Mouse (Mus musculus): ENCODE results near the gene Zfand4. TPM values are rescaled to one million over a fixed set of nuclear protein-coding genes. Genes with fewer than 3 reads are reported as not detected.

Zfand4 gene
- total and polyA plus RNA-seq, 3 experiments, result 4.3 to 5.5 TPM; not detected in 1

DNA sequence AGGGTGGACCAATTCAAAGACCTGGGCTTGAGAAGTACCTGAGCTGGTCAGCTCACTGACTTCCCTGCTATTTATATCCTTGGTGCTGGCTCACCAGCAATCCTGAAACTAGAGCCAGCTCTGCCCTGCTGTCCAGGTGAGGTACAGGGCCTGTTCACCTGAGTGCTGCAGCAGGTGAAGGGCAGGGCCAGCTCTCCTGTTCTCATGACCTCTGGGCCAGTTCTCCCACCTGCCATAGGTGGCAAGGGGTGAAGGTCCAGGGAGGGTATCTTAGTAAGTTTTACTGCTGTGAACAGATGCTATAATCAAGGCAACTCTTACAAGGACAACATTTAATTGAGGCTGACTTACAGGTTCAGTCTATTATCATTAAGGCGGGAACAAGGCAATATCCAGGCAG, 105.8 kb downstream of the Zfand4 start:
- H3K9me3 ChIP-seq (replicated peaks; ENCODE audit: insufficient read depth, low read length), result no peaks in the 10 kb centered on the region
- H3K79me2 ChIP-seq (ENCODE audit: control insufficient read depth, insufficient read depth, low read length, poor library complexity), result peaks cover 8% of the 10 kb centered on the region; the same call in 1 of the 2 replicates
- H3K36me3 ChIP-seq (ENCODE audit: control insufficient read depth in 1 of 2, insufficient read depth in 2 of 2, low read length in 2 of 2), result peaks cover 0 to 23% of the 10 kb centered on the region in 2 experiments; a peak in 3 of 4 replicates
- no peak overlapping the region for H3K9ac ChIP-seq (ENCODE audit: control insufficient read depth, low read depth, low read length, poor library complexity, severe bottlenecking)
- TF ChIP-seq POLR2AphosphoS5 (IDR thresholded peaks at IDR 0.05; ENCODE audit: borderline replicate concordance, low read depth, low read length) (no peak), ZNF384 (IDR thresholded peaks at IDR 0.05; ENCODE audit: low read depth, low read length) (no peak), ETS1 (IDR thresholded peaks at IDR 0.05; ENCODE audit: low read depth, low read length) (no peak), POLR2AphosphoS2 (IDR thresholded peaks at IDR 0.05; ENCODE audit: low read length) (no peak), NRF1 (IDR thresholded peaks at IDR 0.05; ENCODE audit: insufficient read depth, low read depth, low read length, poor library complexity, severe bottlenecking) (no peak), CHD1 (IDR thresholded peaks at IDR 0.05; ENCODE audit: low read depth, low read length) (no peak), RAD21 (IDR thresholded peaks at IDR 0.05; ENCODE audit: low read depth, low read length) (no peak), ELF1 (IDR thresholded peaks at IDR 0.05; ENCODE audit: low read depth, low read length) (no peak), NELFE (IDR thresholded peaks at IDR 0.05; ENCODE audit: low read depth, low read length) (no peak)
- DNase-seq (ENCODE audit: low read depth, low spot score), result no peak
- H3K27ac ChIP-seq (ENCODE audit: control insufficient read depth, low read depth, low read length), result no peak overlapping the region
- no peaks in the 10 kb centered on the region for H3K27me3 ChIP-seq (ENCODE audit: control insufficient read depth in 1 of 2, insufficient read depth in 2 of 2, low read length in 2 of 2)
- H3K4me1 ChIP-seq (ENCODE audit: control insufficient read depth in 1 of 2, insufficient read depth in 2 of 2, low read length in 2 of 2), result peaks cover 12 to 19% of the 10 kb centered on the region in 2 experiments
- no peak overlapping the region for H3K4me3 ChIP-seq (ENCODE audit: control insufficient read depth in 1 of 2, insufficient read depth in 1 of 2, low read depth in 2 of 2, low read length in 2 of 2)

DNA sequence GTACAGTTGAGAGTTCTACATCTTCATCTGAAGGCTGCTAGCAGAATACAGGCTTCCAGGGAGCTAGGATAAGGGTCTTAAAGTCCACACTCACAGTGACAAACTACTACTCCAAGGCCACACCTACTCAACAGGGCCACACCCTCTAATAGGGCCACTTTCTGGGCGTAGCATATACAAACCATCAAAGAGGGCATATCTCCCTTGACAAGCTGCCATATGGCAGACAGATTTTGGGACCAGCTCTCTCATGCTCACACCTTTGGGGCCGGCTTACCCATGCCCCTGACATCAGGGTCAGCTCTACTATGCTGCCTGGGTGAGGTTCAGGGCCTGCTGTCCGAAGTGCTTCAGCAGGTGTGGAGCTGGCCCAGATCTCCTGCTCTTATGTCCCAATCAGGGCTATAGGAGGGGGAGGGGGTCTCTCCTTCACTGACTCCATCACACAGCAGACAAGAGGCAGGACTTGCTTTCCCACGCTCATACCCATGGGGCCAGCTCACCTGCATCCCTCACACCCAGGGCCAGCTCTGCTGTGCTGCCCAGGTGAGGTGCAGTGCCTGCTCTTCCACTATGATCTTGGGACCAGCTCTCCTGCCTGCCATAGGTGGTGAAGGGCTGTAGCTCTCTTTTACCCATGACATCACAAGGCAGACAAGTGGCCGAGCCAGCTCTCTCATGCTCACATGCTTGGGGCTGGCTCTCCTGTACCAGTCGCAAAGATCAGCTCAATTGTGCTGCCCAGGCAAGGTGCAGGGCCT, 106.4 kb downstream of the Zfand4 start:
- peak; percentile 35 for DNase-seq (ENCODE audit: low read depth, low spot score)
- Histone ChIP-seq H3K36me3 (ENCODE audit: control insufficient read depth in 1 of 2, insufficient read depth in 2 of 2, low read length in 2 of 2) (peaks cover 0 to 27% of the 10 kb centered on the region in 2 experiments; a peak in 2 of 4 replicates), H3K9ac (ENCODE audit: control insufficient read depth, low read depth, low read length, poor library complexity, severe bottlenecking) (no peak overlapping the region), H3K9me3 (replicated peaks; ENCODE audit: insufficient read depth, low read length) (no peaks in the 10 kb centered on the region), H3K79me2 (ENCODE audit: control insufficient read depth, insufficient read depth, low read length, poor library complexity) (peaks cover 9% of the 10 kb centered on the region; the same call in 1 of the 2 replicates), H3K4me1 (ENCODE audit: control insufficient read depth in 1 of 2, insufficient read depth in 2 of 2, low read length in 2 of 2) (peaks cover 13 to 19% of the 10 kb centered on the region in 2 experiments), H3K27me3 (ENCODE audit: control insufficient read depth in 1 of 2, insufficient read depth in 2 of 2, low read length in 2 of 2) (no peaks in the 10 kb centered on the region), H3K27ac (ENCODE audit: control insufficient read depth, low read depth, low read length) (no peak overlapping the region), H3K4me3 (ENCODE audit: control insufficient read depth in 1 of 2, insufficient read depth in 1 of 2, low read depth in 2 of 2, low read length in 2 of 2) (no peak overlapping the region)
- no peak for TF ChIP-seq POLR2A (IDR thresholded peaks at IDR 0.05; ENCODE audit: control insufficient read depth in 1 of 2, insufficient read depth in 1 of 2, low read depth in 1 of 2, low read length in 2 of 2, poor library complexity in 1 of 2)
- no peak for TF ChIP-seq SMC3 (IDR thresholded peaks at IDR 0.05; ENCODE audit: low read depth, low read length)
- no peak for TF ChIP-seq E2F4 (IDR thresholded peaks at IDR 0.05; ENCODE audit: borderline replicate concordance, low read depth, low read length)
- no peak for TF ChIP-seq UBTF (IDR thresholded peaks at IDR 0.05; ENCODE audit: borderline replicate concordance, insufficient read depth, low read depth, low read length)
- TF ChIP-seq TBP (IDR thresholded peaks at IDR 0.05; ENCODE audit: low read depth, low read length), result no peak
- no peak for TF ChIP-seq CHD2 (IDR thresholded peaks at IDR 0.05; ENCODE audit: low read length)
- no peak for TF ChIP-seq NELFE (IDR thresholded peaks at IDR 0.05; ENCODE audit: low read depth, low read length)
- no peak for TF ChIP-seq MEF2A (IDR thresholded peaks at IDR 0.05; ENCODE audit: extremely low read depth, insufficient replicate concordance, low read depth, low read length, poor library complexity, severe bottlenecking)
- TF ChIP-seq RAD21 (IDR thresholded peaks at IDR 0.05; ENCODE audit: low read depth, low read length), result no peak
- TF ChIP-seq RCOR1 (IDR thresholded peaks at IDR 0.05; ENCODE audit: low read depth, low read length), result no peak
- TF ChIP-seq MAX (IDR thresholded peaks at IDR 0.05; ENCODE audit: low read length), result no peak
- TF ChIP-seq GATA1 (IDR thresholded peaks at IDR 0.05; ENCODE audit: low read depth, low read length), result no peak
- no peak for TF ChIP-seq CTCF (IDR thresholded peaks at IDR 0.05 in 2 of 3, conservative IDR thresholded peaks at IDR 0.05 in 1 of 3; ENCODE audit: control insufficient read depth in 1 of 3, insufficient read depth in 1 of 3, low read depth in 2 of 3, low read length in 3 of 3, poor library complexity in 1 of 3, severe bottlenecking in 1 of 3)
- TF ChIP-seq MAFK (IDR thresholded peaks at IDR 0.05; ENCODE audit: borderline replicate concordance, low read depth, low read length), result no peak
- TF ChIP-seq TAL1 (IDR thresholded peaks at IDR 0.05; ENCODE audit: low read length), result no peak
- TF ChIP-seq GABPA (IDR thresholded peaks at IDR 0.05; ENCODE audit: low read depth, low read length), result no peak

Data from MEL (cell line).